Mouse (Mus musculus) large intestine, adult 2 months (tissue): ENCODE measurements around the gene Eif4e1b. TPM values are rescaled to one million over a fixed set of nuclear protein-coding genes. Genes with fewer than 3 reads are reported as not detected.

Experiments
- DNase-seq: peaks from one replicate; pipeline ENCODE4 v3.0.0-alpha.2; 2012; ENCODE audit warnings: low read depth, low spot score
- WGBS: fragments of 180-500 bp; shearing (Covaris S2); methylation state at CpG from one replicate; pipeline ENCODE4 v1.1.7; 2018; 5-methylcytosine and 5-hydroxymethylcytosine counted together
- polyA plus RNA-seq: library from polyadenylated mRNA; depleted of rRNA; stranded (reverse); fragments of >200 nt; gene quantifications from 2 replicates; pipeline ENCODE4 v1.2.3, GENCODE M21; 2012; rRNA removed

The Eif4e1b gene
- polyA plus RNA-seq, 1 experiment, result not detected

DNA sequence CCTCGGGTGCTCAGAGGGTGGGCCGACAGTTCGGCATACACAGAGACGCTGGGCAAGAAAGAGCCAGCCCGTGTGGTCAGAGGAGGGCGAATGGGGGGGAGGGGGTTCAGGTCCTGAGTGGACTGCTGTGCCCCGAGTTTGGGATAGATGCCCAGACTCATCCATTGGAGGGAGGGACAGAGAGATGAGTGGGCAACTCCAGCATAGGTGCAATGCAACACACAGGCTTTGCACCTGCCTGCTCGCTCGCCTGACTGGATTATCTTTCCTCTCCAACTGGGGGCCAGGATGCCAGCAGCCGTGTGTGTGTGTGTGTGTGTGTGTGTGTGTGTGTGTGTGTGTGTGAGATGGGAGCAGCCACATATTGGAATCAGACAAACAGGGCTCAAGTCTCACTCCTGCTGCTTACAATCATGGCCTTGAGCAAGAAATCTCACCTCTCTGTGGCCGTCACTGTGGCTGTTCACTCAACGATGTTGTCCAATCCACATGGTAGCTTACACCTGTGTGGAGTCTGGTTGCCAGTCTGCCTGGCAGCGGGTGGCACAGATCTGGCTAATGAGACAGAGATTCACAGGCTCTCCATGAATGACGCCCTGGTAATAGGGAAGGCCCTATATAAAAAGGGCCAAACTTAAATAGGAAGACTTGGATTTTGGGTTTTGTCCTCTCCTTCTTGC lies 52.7 kb downstream of the Eif4e1b start:
- no peak for DNase-seq
- WGBS, result 76% methylated on average over 14 of the region's 14 CpGs

- WGBS, result 55% methylated on average over 5 of the region's 5 CpGs
- no peak for DNase-seq
These were observed 53.3 kb downstream of the Eif4e1b start for GRCm38 (mm10) chr13:54837061-54837460.

- DNase-seq, result no peak
- 16% methylated on average over 9 of the region's 9 CpGs for WGBS
These were observed 53.7 kb downstream of the Eif4e1b start for GRCm38 (mm10) chr13:54837471-54837889.

Other genes with a start within 250 kb of the Eif4e1b start
- 123 and 156 TPM in 2 replicates for gene 4833439L19Rik, start 218.6 kb upstream of the Eif4e1b start, polyA plus RNA-seq
- gene Arl10, start 209.0 kb upstream of the Eif4e1b start, polyA plus RNA-seq, result 7.8 and 11.2 TPM in 2 replicates
- gene Nop16, start 193.9 kb upstream of the Eif4e1b start, polyA plus RNA-seq, result 10.2 and 12.2 TPM in 2 replicates
- 262 and 291 TPM in 2 replicates for gene Higd2a, start 193.8 kb upstream of the Eif4e1b start, polyA plus RNA-seq
- 73.5 and 101 TPM in 2 replicates for gene Cltb, start 172.7 kb upstream of the Eif4e1b start, polyA plus RNA-seq
- 22.3 and 28.6 TPM in 2 replicates for gene Faf2, start 162.2 kb upstream of the Eif4e1b start, polyA plus RNA-seq
- 91.2 and 122 TPM in 2 replicates for gene Rnf44, start 90.1 kb upstream of the Eif4e1b start, polyA plus RNA-seq
- gene Cdhr2, start 82.5 kb upstream of the Eif4e1b start, polyA plus RNA-seq, result 378 and 639 TPM in 2 replicates
- 0.23 and 0.41 TPM in 2 replicates for gene Gprin1, start 34.1 kb upstream of the Eif4e1b start, polyA plus RNA-seq
- 0.55 and 0.57 TPM in 2 replicates for gene Sncb, start 17.4 kb upstream of the Eif4e1b start, polyA plus RNA-seq
- gene Tspan17, start 5.4 kb downstream of the Eif4e1b start, polyA plus RNA-seq, result 11.6 and 18.2 TPM in 2 replicates
- 2.7 and 4.1 TPM in 2 replicates for gene Unc5a, start 165.4 kb downstream of the Eif4e1b start, polyA plus RNA-seq
- 1.8 and 2.6 TPM in 2 replicates for gene Hk3, start 237.4 kb downstream of the Eif4e1b start, polyA plus RNA-seq